Mouse (Mus musculus) stomach, postnatal 0 days (tissue): ENCODE measurements around the gene Tm9sf4. TPM values are rescaled to one million over a fixed set of nuclear protein-coding genes. Genes with fewer than 3 reads are reported as not detected.

ENCODE experiments used
- ATAC-seq: fragments of 200-750 bp; cut with Nextera tagmentation; 2 replicates; pipeline ENCODE4 v1.8.0; 2017; ENCODE audit not compliant: low FRiP score, low TSS enrichment
- DNase-seq: peaks from one replicate; pipeline ENCODE4 v3.0.0-alpha.2; 2016; ENCODE audit warnings: low spot score
- H3K27ac ChIP-seq: fragments of 300-500 bp; sonication (generic); replicated peaks from 2 replicates; pipeline ENCODE4 v1.5.1; 2014; ENCODE audit warnings: mild to moderate bottlenecking, control low read depth
- H3K27me3 ChIP-seq: fragments of 300-500 bp; sonication (generic); 2 replicates; pipeline ENCODE4 v1.6.1; 2014; ENCODE audit warnings: low read length; ENCODE audit not compliant: control insufficient read depth, insufficient read depth
- H3K36me3 ChIP-seq: fragments of 300-500 bp; sonication (generic); 2 replicates; pipeline ENCODE4 v1.6.1; 2014; ENCODE audit warnings: low read length, mixed read lengths; ENCODE audit not compliant: control insufficient read depth, insufficient read depth
- H3K4me1 ChIP-seq: fragments of 300-500 bp; sonication (generic); replicated peaks from 2 replicates; pipeline ENCODE4 v1.6.1; 2014; ENCODE audit warnings: antibody characterized with exemption; ENCODE audit not compliant: control insufficient read depth, insufficient read depth
- H3K4me2 ChIP-seq: fragments of 300-500 bp; sonication (generic); replicated peaks from 2 replicates; pipeline ENCODE4 v1.6.1; 2014; ENCODE audit warnings: low read depth, mild to moderate bottlenecking, control low read depth, moderate library complexity
- H3K4me3 ChIP-seq: fragments of 300-500 bp; sonication (generic); 2 replicates; pipeline ENCODE4 v1.5.1; 2014; ENCODE audit warnings: low read depth, low read length, control low read depth
- H3K9ac ChIP-seq: fragments of 300-500 bp; sonication (generic); 2 replicates; pipeline ENCODE4 v1.6.1; 2014; ENCODE audit warnings: mild to moderate bottlenecking, low read length, control low read depth, mixed read lengths
- H3K9me3 ChIP-seq: fragments of 300-500 bp; sonication (generic); 2 replicates; pipeline ENCODE4 v1.6.1; 2016; ENCODE audit warnings: low read length; ENCODE audit not compliant: control insufficient read depth
- CTCF ChIP-seq: IDR thresholded peaks from 2 replicates; pipeline ENCODE4 v1.5.1; 2016; ENCODE audit warnings: antibody characterized with exemption, low read depth, mild to moderate bottlenecking, moderate library complexity
- EP300 ChIP-seq: optimal IDR thresholded peaks from 2 replicates; pipeline ENCODE3; 2016; ENCODE audit warnings: antibody characterized with exemption
- WGBS: fragments of 180-500 bp; shearing (Covaris S2); extraction: QIAGEN DNeasy Blood & Tissue Kit; methylation state at CpG from one replicate; pipeline ENCODE4 v1.1.7; 2014; 5-methylcytosine and 5-hydroxymethylcytosine counted together
- polyA plus RNA-seq: library from polyadenylated mRNA; unstranded; fragments of >200 nt; fragmentation: Nextera tagmentation; extraction: Ambion mirVana; gene quantifications from 2 replicates; pipeline ENCODE4 v1.2.1, GENCODE M21; 2015

Tm9sf4 gene
- polyA plus RNA-seq, 1 experiment from 2014 or later = 45.6 TPM

DNA sequence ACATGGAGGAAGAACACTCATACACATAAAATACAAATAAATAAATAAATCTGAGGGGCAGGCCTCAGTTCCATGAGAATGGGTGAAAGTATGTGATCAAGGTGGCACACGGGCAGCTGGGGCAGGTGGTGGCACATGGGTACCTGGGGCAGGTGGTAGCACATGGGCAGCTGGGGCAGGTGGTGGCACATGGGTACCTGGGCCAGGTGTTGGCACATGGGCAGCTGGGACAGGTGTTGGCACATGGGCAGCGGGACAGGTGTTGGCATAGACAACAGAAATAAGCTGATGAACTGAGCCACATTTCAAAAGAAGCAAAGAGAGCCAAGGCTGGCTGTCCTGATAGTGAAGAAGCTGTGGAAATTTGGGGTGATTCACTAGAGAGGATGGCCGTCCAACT, 11.4 kb upstream of the Tm9sf4 start:
- Histone ChIP-seq H3K4me2 (no peak overlapping the region), H3K9ac (no peak overlapping the region), H3K4me3 (no peak overlapping the region), H3K27me3 (no peaks in the 10 kb centered on the region), H3K4me1 (no peaks in the 10 kb centered on the region), H3K9me3 (no peaks in the 10 kb centered on the region), H3K27ac (no peak overlapping the region), H3K36me3 (no peaks in the 10 kb centered on the region)
- no peak for DNase-seq
- ATAC-seq = no peak
- TF ChIP-seq CTCF (no peak), EP300 (no peak)
- 72% methylated on average over 3 of the region's 3 CpGs for WGBS

DNA sequence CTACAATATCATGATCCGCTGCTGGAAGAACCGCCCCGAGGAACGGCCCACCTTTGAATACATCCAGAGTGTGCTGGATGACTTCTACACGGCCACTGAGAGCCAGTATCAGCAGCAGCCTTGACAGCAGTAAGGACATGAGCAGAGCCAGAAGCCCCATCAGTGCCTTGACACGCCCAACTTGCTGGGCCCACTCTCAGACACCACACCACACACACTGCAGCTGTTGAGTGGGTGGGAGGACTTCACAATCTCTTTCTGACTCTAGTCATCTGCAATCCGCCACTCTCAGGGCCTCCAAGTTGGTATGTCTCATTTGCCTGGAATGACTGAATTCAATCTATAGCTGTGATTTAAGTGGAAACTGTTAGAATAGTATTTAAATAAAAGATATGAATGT, 10.1 kb upstream of the Tm9sf4 start:
- H3K4me3 ChIP-seq = no peak overlapping the region
- no peak overlapping the region for H3K9ac ChIP-seq
- H3K27me3 ChIP-seq = no peaks in the 10 kb centered on the region
- DNase-seq (no peak), ATAC-seq (no peak)
- no peak for TF ChIP-seq EP300
- no peak for TF ChIP-seq CTCF
- H3K4me1 ChIP-seq = no peaks in the 10 kb centered on the region
- H3K4me2 ChIP-seq = no peak overlapping the region
- H3K27ac ChIP-seq = no peak overlapping the region
- 81% methylated on average over 7 of the region's 7 CpGs for WGBS
- H3K9me3 ChIP-seq = no peaks in the 10 kb centered on the region
- H3K36me3 ChIP-seq = no peaks in the 10 kb centered on the region

DNA sequence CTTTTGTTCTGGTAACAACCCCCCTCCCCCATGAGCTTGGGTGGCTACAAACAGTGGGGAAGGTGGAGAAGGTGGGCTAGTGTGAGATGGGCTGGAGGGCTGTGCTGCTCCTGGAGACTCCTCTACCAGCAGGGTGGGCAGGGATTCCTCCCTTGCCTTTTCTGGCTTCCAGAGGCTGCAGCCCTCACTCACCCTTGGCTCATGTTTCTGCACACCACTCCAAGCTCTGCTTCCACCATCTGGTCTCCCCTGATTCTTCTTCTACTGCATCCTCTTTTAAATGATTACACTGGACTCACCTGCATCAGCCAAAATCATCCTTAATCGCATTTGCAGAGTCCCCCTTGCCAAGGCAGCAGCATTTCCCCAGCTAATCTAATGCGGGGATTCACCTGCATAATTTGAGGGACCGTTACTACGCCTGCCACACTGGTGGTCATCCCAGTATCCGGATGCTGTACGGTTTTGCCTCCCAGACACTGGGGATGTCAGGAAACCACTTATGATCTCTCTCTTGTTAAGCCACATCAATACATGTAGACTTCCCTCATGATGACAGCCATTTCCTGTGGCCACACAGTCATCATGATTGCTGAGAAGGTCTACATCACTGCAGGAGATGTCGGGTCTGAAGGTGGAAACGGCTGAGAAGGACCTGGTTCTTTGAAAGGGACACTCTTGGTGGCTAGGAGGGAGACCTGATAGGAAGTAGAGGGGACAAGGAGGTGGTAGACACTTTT, 9.0 kb upstream of the Tm9sf4 start:
- Histone ChIP-seq H3K36me3 (no peaks in the 10 kb centered on the region), H3K9me3 (no peaks in the 10 kb centered on the region), H3K4me1 (no peaks in the 10 kb centered on the region), H3K27ac (no peak overlapping the region), H3K4me2 (no peak overlapping the region), H3K4me3 (no peak overlapping the region), H3K9ac (no peak overlapping the region), H3K27me3 (no peaks in the 10 kb centered on the region)
- ATAC-seq (no peak), DNase-seq (no peak)
- no peak for TF ChIP-seq CTCF
- no peak for TF ChIP-seq EP300
- WGBS = 68% methylated on average over 8 of the region's 8 CpGs

DNA sequence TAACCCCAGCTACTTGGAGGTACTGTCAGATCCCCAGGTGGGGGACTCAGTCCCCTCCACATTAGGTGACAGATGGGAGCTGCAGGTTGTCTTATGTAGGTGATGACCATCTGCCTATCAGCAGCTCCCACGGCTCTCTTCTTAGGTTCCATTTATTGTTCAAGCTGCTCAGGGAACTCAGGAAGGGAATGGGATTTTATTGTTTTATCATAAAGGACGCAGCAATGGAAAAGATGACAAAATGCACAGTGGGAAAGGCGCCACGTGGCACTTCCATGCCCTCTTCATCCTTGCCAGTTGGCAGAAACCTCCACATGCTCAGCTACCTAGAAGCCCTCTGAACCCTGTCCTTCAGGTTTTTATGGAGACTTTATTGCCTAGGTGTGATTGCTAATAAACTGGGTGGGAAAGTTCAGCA, 8.1 kb upstream of the Tm9sf4 start:
- 69% methylated on average over 4 of the region's 4 CpGs for WGBS
- ATAC-seq (no peak), DNase-seq (no peak)
- Histone ChIP-seq H3K4me2 (no peak overlapping the region), H3K36me3 (no peaks in the 10 kb centered on the region), H3K27me3 (no peaks in the 10 kb centered on the region), H3K4me3 (no peak overlapping the region), H3K9ac (no peak overlapping the region), H3K27ac (no peak overlapping the region), H3K9me3 (no peaks in the 10 kb centered on the region), H3K4me1 (no peaks in the 10 kb centered on the region)
- TF ChIP-seq EP300 (no peak), CTCF (no peak)

- Histone ChIP-seq H3K9ac (no peak overlapping the region), H3K27ac (no peak overlapping the region), H3K27me3 (no peaks in the 10 kb centered on the region), H3K4me3 (no peak overlapping the region), H3K4me2 (no peak overlapping the region), H3K9me3 (no peaks in the 10 kb centered on the region), H3K36me3 (no peaks in the 10 kb centered on the region), H3K4me1 (no peaks in the 10 kb centered on the region)
- 63% methylated on average over 1 of the region's 3 CpGs for WGBS
- DNase-seq = no peak
- no peak for ATAC-seq
- TF ChIP-seq CTCF (peak; percentile 54), EP300 (no peak)
These were observed 3.8 kb upstream of the Tm9sf4 start for GRCm38 (mm10) chr2:153157270-153157669.

DNA sequence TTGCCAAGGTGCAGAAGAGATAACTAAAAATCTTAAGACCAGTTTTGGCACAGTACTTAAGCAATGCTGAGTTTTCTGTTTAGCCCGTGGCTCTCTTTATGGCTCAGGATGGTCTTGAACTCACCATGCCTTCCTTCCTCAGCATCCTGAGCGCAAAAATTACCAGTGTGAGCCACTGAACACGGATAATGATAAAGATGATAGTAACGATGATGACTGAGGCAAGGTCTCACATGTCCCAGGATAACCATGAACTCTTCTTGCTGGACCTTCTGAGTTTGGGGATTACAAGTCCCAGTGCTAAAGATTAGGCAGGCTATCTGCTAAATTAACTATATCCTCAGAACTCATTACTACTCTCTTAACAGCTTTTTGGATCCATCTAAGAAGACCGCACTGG, 970 bp upstream of the Tm9sf4 start:
- no peak overlapping the region for H3K4me3 ChIP-seq
- 83% methylated on average over 5 of the region's 5 CpGs for WGBS
- no peaks in the 10 kb centered on the region for H3K36me3 ChIP-seq
- TF ChIP-seq CTCF (no peak), EP300 (no peak)
- H3K4me1 ChIP-seq = no peaks in the 10 kb centered on the region
- H3K27me3 ChIP-seq = no peaks in the 10 kb centered on the region
- no peak overlapping the region for H3K9ac ChIP-seq
- H3K27ac ChIP-seq = no peak overlapping the region
- H3K4me2 ChIP-seq = no peak overlapping the region
- no peak for ATAC-seq
- H3K9me3 ChIP-seq = no peaks in the 10 kb centered on the region
- no peak for DNase-seq
